Mouse (Mus musculus): Measurements from ENCODE around the gene Acsl1. TPM values are rescaled to one million over a fixed set of nuclear protein-coding genes. Genes with fewer than 3 reads are reported as not detected.

Gene Acsl1
- polyA plus RNA-seq, 1 experiment from 2014 or later: 18.8 TPM

DNA sequence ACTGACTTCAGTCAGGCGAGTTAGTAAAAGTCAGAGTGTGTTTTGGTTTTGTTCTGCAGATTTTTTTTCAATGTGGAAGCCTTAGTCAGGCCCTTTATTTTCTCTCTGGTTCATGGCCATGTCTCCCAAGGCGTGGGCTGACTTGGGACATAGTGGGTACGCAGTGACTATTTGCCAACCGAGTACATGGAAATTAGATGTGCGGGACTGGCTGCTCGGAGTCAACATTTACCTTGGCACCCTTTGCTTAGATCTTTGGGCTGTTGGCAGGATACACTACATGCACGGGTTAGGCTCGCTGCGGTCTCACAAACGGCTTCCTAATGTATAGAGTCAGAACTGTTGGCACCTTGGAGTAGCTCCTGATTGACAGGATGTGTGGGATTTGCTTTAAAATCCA, 7.9 kb downstream of the Acsl1 start:
- H3K9ac ChIP-seq: no peak overlapping the region
- H3K4me3 ChIP-seq: no peak overlapping the region
- H3K27me3 ChIP-seq (replicated peaks): no peaks in the 10 kb centered on the region
- H3K4me2 ChIP-seq: no peak overlapping the region
- H3K9me3 ChIP-seq: no peaks in the 10 kb centered on the region
- H3K4me1 ChIP-seq: 0 out of 2 replicates have a peak, but pooled peaks cover 5% of the 10 kb centered on the region
- no peaks in the 10 kb centered on the region for H3K36me3 ChIP-seq (replicated peaks)
- H3K27ac ChIP-seq: no peak overlapping the region
- ATAC-seq (replicated peaks): no peak
- 90% methylated on average over 10 of the region's 10 CpGs for WGBS

DNA sequence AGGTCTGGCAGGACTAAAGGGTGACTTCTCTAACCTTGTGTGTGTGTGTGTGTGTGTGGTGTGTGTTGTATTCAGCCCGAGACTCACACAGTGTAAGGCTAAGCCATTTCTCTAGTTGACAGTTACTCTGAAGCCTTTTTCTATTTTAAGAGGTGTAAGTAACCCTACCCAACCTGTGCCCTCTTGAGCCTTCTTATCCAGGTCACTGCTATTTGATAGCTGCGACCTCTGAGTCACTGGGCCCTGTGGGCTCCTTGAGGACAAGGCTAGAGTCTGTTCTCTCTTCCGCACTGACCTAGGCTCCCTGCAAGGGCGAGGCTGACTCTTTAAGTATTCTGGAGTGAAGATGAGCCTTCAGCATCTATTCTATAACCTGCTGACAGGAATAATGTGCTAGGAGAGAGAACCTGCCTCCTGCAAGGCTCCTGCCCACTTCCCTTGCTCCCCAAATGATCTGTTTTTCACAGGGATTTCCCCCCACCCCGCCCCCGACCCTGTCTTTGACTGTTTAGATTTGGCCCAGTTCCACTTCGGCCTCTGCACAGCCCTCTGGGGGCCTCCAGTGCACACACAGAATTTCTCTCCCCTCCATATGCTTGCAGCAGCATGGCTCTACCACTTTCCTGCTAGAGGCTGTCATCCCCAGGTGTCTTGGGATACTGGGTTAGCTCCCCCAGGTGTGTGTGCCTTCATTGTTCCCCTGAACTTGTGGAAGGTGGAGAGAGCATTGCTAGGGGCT, 9.1 kb downstream of the Acsl1 start:
- no peak overlapping the region for H3K4me2 ChIP-seq
- no peak overlapping the region for H3K4me3 ChIP-seq
- H3K27ac ChIP-seq: no peak overlapping the region
- H3K9ac ChIP-seq: no peak overlapping the region
- WGBS: 72% methylated on average over 7 of the region's 7 CpGs
- H3K4me1 ChIP-seq: 0 out of 2 replicates have a peak, but pooled peaks cover 5% of the 10 kb centered on the region
- H3K9me3 ChIP-seq: no peaks in the 10 kb centered on the region
- no peaks in the 10 kb centered on the region for H3K27me3 ChIP-seq (replicated peaks)
- no peaks in the 10 kb centered on the region for H3K36me3 ChIP-seq (replicated peaks)
- ATAC-seq (replicated peaks): no peak

DNA sequence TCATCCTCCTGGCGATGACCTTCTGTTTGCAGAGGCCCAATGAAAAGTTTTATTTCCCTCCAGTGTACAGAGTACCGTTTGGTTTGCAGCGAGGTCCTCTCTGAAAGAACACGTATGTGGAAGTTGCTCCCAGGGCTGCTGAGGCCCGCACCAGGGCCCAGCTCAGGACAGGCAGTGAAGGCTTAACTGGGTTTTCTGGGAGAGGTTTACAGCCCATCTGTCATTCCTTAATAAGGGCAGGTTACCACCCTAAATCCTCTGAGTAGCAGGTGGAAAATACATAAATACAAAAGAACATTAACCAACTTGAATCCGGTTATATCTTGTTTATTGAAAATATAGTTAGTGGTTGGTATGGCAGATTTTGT, 9.7 kb downstream of the Acsl1 start:
- no peak for ATAC-seq (replicated peaks)
- Histone ChIP-seq H3K36me3 (replicated peaks) (no peaks in the 10 kb centered on the region), H3K27me3 (replicated peaks) (no peaks in the 10 kb centered on the region), H3K27ac (no peak overlapping the region), H3K9me3 (no peaks in the 10 kb centered on the region), H3K4me2 (no peak overlapping the region), H3K4me1 (0 out of 2 replicates have a peak, but pooled peaks cover 5% of the 10 kb centered on the region), H3K9ac (no peak overlapping the region), H3K4me3 (no peak overlapping the region)
- WGBS: 67% methylated on average over 6 of the region's 6 CpGs

DNA sequence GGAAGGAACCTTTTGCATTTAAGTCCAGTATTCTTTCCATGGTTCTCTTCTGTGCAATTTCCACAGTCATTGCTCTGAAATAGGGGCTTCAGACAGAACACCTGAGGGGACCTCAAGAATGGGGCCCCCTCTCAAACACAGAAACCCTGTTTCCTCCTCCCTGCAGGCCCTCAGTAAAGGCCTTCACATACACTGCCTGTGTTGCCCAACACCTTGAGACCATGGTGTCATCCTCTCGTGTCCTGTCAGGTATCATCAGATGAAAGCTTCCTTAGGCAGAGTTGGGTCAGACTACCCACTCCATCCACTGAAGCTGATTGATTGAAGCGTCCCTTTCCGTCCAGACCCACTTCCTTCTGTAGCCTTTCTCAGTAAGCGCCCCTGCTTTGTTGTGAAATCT, 11.9 kb downstream of the Acsl1 start:
- H3K9ac ChIP-seq: no peak overlapping the region
- H3K36me3 ChIP-seq (replicated peaks): no peaks in the 10 kb centered on the region
- no peak for ATAC-seq (replicated peaks)
- no peaks in the 10 kb centered on the region for H3K9me3 ChIP-seq
- no peak overlapping the region for H3K4me3 ChIP-seq
- no peak overlapping the region for H3K27ac ChIP-seq
- H3K27me3 ChIP-seq (replicated peaks): no peaks in the 10 kb centered on the region
- WGBS: 89% methylated on average over 4 of the region's 4 CpGs
- peaks cover 6% of the 10 kb centered on the region; the same call in 1 of the 2 replicates for H3K4me1 ChIP-seq
- H3K4me2 ChIP-seq: no peak overlapping the region

DNA sequence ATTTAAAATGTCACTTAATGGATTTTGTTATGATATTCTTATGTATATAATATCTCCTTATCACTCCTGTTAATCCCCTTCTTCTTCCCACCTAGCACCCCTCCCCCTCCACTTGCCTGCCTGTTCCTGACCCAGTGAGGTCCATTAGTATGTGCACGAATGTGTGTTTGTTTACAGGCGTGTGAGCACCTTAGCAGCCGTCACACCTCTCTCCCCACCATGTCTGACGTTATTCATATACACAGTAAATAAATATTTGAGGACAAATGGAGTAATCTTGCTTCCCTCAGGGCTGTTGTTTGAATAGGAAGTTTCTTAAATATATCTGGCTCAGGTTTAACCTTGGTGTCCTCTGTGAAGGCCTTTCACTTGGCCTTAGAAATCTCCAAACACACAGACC, 12.4 kb downstream of the Acsl1 start:
- Histone ChIP-seq H3K4me3 (no peak overlapping the region), H3K27me3 (replicated peaks) (no peaks in the 10 kb centered on the region), H3K4me2 (no peak overlapping the region), H3K27ac (no peak overlapping the region), H3K36me3 (replicated peaks) (no peaks in the 10 kb centered on the region), H3K4me1 (peaks cover 10% of the 10 kb centered on the region; the same call in 1 of the 2 replicates), H3K9me3 (no peaks in the 10 kb centered on the region), H3K9ac (no peak overlapping the region)
- 81% methylated on average over 4 of the region's 4 CpGs for WGBS
- ATAC-seq (replicated peaks): no peak

DNA sequence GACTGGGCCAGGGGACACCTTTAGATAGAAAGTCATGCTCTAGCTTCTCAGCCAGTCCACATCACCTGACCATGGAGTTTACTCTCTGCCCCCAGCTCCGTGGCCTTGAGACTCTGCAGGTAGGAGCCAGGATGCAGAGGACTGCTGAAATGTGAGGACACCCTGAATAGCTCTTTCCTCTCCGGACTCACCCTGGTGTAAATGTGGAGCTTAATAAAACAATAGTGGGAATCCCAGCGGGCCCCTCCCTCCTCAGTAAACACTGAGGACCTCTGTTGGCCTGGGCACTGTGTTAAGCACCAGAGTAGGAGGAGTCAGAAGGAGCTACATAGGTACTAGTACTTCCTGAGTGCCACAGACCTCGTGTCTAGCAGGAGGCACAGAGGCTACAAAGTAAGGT, 13.2 kb downstream of the Acsl1 start:
- ATAC-seq (replicated peaks): no peak
- no peak overlapping the region for H3K4me3 ChIP-seq
- H3K4me2 ChIP-seq: no peak overlapping the region
- 53% methylated on average over 4 of the region's 4 CpGs for WGBS
- no peaks in the 10 kb centered on the region for H3K27me3 ChIP-seq (replicated peaks)
- no peaks in the 10 kb centered on the region for H3K36me3 ChIP-seq (replicated peaks)
- peaks cover 13% of the 10 kb centered on the region; the same call in 1 of the 2 replicates for H3K4me1 ChIP-seq
- H3K9me3 ChIP-seq: no peaks in the 10 kb centered on the region
- H3K27ac ChIP-seq: no peak overlapping the region
- no peak overlapping the region for H3K9ac ChIP-seq

DNA sequence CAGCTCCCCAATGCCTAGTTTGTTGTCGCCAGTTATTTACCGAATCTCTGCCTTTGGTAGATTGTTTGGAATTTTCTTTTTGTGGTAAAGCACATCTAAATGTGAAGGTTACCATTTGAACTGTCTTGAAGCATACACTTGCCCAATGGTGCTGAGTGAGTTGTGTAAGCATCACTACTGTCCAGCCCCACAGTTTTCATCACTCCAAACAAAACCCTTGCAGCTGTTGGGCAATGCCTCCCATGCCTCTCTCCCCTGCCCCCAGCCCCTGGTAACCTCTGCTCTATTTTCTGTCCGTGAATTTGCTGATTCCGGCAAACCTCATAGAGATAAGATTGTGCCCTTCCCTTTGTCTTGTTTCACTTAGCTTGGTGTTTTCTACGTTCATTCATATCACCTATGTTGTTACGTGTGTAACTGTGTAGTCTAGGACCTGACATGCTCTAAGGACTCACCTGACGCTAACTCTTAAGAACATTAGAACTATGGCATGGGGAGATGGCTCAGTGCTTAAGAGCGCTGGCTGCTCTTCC, 14.2 kb downstream of the Acsl1 start:
- WGBS: 94% methylated on average over 8 of the region's 8 CpGs
- no peaks in the 10 kb centered on the region for H3K27me3 ChIP-seq (replicated peaks)
- H3K4me2 ChIP-seq: no peak overlapping the region
- H3K9ac ChIP-seq: no peak overlapping the region
- no peak for ATAC-seq (replicated peaks)
- H3K27ac ChIP-seq: no peak overlapping the region
- no peak overlapping the region for H3K4me3 ChIP-seq
- peaks cover 10% of the 10 kb centered on the region; the same call in 1 of the 2 replicates for H3K4me1 ChIP-seq
- no peaks in the 10 kb centered on the region for H3K9me3 ChIP-seq
- H3K36me3 ChIP-seq (replicated peaks): no peaks in the 10 kb centered on the region

DNA sequence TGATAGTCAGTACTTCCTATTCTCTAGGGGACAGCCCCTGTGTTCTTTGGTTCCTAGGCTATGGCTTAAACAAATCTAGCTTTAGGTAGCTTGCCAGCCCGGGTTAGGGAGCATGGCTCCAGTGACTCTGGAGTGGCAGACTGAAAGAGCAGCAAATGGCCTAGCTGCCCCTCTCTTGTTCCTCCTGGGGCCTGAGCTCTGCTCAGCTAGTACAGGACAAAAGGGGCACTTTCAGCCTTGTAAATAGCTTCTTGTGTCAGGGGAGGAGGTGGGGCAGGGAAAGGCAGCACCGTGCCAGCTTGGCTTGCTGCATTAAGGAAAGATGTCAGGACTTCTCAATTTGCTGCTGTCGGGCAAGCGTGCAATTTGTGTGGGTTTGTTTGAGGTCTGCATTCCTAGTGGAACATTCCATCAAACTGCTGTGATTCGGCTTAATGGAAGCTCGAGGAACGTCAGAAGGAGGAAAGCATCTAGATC, 17.3 kb downstream of the Acsl1 start:
- Histone ChIP-seq H3K4me2 (no peak overlapping the region), H3K4me3 (no peak overlapping the region), H3K36me3 (replicated peaks) (no peaks in the 10 kb centered on the region), H3K9ac (no peak overlapping the region), H3K27me3 (replicated peaks) (no peaks in the 10 kb centered on the region), H3K9me3 (no peaks in the 10 kb centered on the region), H3K27ac (no peak overlapping the region), H3K4me1 (peaks cover 7% of the 10 kb centered on the region; the same call in 1 of the 2 replicates)
- ATAC-seq (replicated peaks): peak; percentile 56
- 27% methylated on average over 7 of the region's 7 CpGs for WGBS

DNA sequence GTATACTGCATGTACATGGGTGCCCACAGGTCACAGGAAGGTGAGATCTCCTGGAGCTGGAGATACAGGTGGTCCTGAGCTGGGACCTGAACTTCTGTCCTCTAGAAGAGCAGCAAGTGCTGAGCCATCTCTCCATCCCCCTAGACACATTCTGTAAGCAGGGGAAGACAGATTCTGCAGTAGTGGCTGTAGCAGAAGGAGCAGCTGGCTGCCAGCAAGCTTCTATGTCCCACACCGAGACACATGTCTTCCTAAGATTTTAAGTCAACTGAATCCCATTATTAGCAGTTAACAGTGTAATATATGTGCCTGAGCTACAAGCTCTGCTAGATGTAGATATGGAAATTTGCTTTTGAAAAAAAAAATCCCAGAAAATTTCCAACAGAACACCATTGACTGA, 18.4 kb downstream of the Acsl1 start:
- no peak overlapping the region for H3K4me2 ChIP-seq
- H3K27me3 ChIP-seq (replicated peaks): no peaks in the 10 kb centered on the region
- H3K4me1 ChIP-seq: peaks cover 7% of the 10 kb centered on the region; the same call in 1 of the 2 replicates
- no peaks in the 10 kb centered on the region for H3K36me3 ChIP-seq (replicated peaks)
- no peak overlapping the region for H3K9ac ChIP-seq
- whole genome bisulfite sequencing: 71% methylated on average over 1 of the region's 1 CpGs
- H3K4me3 ChIP-seq: no peak overlapping the region
- no peak overlapping the region for H3K27ac ChIP-seq
- no peak for ATAC-seq (replicated peaks)
- no peaks in the 10 kb centered on the region for H3K9me3 ChIP-seq

DNA sequence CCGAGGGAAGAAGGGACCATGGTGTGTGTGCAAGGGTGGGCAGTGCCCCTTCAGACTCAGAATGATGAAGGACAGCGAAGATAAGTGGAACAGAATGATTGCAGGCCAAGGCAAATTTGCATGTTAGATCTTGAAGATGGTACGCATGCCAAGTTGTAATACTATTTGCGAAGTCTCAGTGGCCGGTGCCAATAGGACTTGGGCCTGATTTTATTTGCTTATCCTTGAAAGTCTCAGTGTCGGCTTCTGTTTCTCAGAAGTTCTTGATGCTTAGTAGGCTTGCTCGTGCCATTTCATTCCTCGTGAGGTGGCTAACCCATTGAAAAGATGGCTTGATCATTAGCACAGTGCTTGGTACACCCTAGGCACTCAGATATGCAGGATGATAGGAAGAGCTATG, 19.4 kb downstream of the Acsl1 start:
- no peak for ATAC-seq (replicated peaks)
- no peak overlapping the region for H3K9ac ChIP-seq
- no peaks in the 10 kb centered on the region for H3K27me3 ChIP-seq (replicated peaks)
- H3K36me3 ChIP-seq (replicated peaks): no peaks in the 10 kb centered on the region
- H3K9me3 ChIP-seq: no peaks in the 10 kb centered on the region
- no peak overlapping the region for H3K27ac ChIP-seq
- no peak overlapping the region for H3K4me3 ChIP-seq
- no peak overlapping the region for H3K4me2 ChIP-seq
- WGBS: 90% methylated on average over 8 of the region's 8 CpGs
- peaks cover 7% of the 10 kb centered on the region; the same call in 1 of the 2 replicates for H3K4me1 ChIP-seq

DNA sequence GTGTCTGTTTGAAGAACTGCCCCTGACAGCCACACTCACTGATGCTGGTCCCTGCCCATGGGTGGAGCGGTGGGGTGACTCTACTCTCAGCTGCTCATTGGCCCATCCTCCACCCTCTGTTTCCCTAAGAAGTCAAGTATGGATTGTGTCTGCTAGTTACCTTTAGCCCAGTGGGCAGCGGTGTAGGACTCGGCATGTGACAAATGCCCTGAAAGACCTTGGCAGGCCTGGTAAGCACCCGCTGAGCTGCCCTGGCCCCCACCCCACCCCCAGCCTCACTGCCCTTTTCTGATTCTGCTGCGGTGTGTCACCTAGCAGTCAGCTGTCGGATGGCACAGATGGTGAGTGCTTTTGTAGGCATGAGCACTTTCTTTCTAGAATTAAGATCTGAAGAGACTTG, 20.0 kb downstream of the Acsl1 start:
- H3K27ac ChIP-seq: no peak overlapping the region
- H3K9me3 ChIP-seq: no peaks in the 10 kb centered on the region
- H3K4me2 ChIP-seq: no peak overlapping the region
- 82% methylated on average over 6 of the region's 6 CpGs for WGBS
- no peak for ATAC-seq (replicated peaks)
- no peak overlapping the region for H3K9ac ChIP-seq
- peaks cover 7% of the 10 kb centered on the region; the same call in 1 of the 2 replicates for H3K4me1 ChIP-seq
- H3K27me3 ChIP-seq (replicated peaks): no peaks in the 10 kb centered on the region
- H3K36me3 ChIP-seq (replicated peaks): no peaks in the 10 kb centered on the region
- H3K4me3 ChIP-seq: no peak overlapping the region

DNA sequence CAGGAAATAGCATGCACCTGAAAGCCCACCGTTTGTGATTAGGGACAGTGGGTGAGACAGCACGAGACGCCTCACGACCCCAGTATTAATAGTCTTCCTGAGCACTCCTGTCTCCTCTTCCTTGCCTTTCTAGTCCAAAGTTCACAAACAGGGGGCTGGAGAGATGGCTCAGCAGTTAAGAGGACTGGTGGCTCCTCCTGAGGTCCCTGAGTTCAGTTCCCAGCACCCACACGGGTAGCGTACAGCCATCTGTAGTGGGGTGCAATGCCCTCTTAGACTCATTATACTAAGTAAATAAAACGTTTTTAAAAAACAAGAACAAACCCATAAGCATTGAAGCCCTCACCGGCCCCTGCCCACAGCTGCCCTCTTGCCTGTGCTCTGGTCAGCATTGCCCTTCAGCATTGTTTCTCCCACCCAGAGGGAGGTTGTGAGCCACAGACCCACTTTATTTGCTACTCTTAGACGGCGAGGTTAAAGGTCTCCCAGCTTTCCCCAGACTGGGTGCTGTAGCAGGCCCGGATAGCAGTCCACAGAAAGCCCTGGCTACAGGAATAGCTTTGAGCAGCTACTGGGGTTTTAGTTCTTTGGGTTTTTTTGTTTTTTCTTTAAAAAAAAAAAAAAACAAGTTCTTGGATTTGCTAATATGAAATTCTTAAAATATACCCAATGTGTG, 22.8 kb downstream of the Acsl1 start:
- Histone ChIP-seq H3K4me3 (no peak overlapping the region), H3K9ac (no peak overlapping the region), H3K9me3 (no peaks in the 10 kb centered on the region), H3K27me3 (replicated peaks) (no peaks in the 10 kb centered on the region), H3K36me3 (replicated peaks) (no peaks in the 10 kb centered on the region), H3K27ac (no peak overlapping the region), H3K4me1 (no peaks in the 10 kb centered on the region; the same call in 1 of the 2 replicates), H3K4me2 (no peak overlapping the region)
- ATAC-seq (replicated peaks): no peak
- WGBS: 85% methylated on average over 11 of the region's 11 CpGs
